Mouse (Mus musculus) embryonic facial prominence, embryonic 10.5 days (tissue): ENCODE measurements around the gene Maml2. TPM values are rescaled to one million over a fixed set of nuclear protein-coding genes. Genes with fewer than 3 reads are reported as not detected.

Experiments used
- DNase-seq: peaks from one replicate; pipeline ENCODE4 v3.0.0-alpha.2; 2017; ENCODE audit warnings: low spot score
- H3K27ac ChIP-seq: fragments of 300-500 bp; sonication (generic); replicated peaks from 2 replicates; pipeline ENCODE4 v1.5.1; 2016; ENCODE audit warnings: mild to moderate bottlenecking
- H3K27me3 ChIP-seq: fragments of 300-500 bp; sonication (generic); replicated peaks from 2 replicates; pipeline ENCODE4 v1.6.1; 2016; ENCODE audit warnings: low read depth, mild to moderate bottlenecking; ENCODE audit not compliant: poor library complexity, severe bottlenecking
- H3K36me3 ChIP-seq: fragments of 300-500 bp; sonication (generic); replicated peaks from 2 replicates; pipeline ENCODE4 v1.6.1; 2016; ENCODE audit warnings: mild to moderate bottlenecking, moderate library complexity
- H3K4me1 ChIP-seq: fragments of 300-500 bp; sonication (generic); 2 replicates; pipeline ENCODE4 v1.6.1; 2016
- H3K4me3 ChIP-seq: fragments of 300-500 bp; sonication (generic); 2 replicates; pipeline ENCODE4 v1.5.1; 2016; ENCODE audit warnings: mild to moderate bottlenecking, moderate library complexity
- H3K9me3 ChIP-seq: fragments of 300-500 bp; sonication (generic); 2 replicates; pipeline ENCODE4 v1.6.1; 2016; ENCODE audit warnings: mild to moderate bottlenecking
- WGBS: fragments of 180-500 bp; shearing (Covaris S2); methylation state at CpG from one replicate; pipeline ENCODE4 v1.1.7; 2016; 5-methylcytosine and 5-hydroxymethylcytosine counted together
- polyA plus RNA-seq: library from polyadenylated mRNA; unstranded; fragments of >200 nt; fragmentation: Nextera tagmentation; extraction: Ambion mirVana; gene quantifications from 2 replicates; pipeline ENCODE4 v1.2.1, GENCODE M21; 2016

Gene Maml2
- polyA plus RNA-seq, 1 experiment from 2014 or later: 8.0 TPM

DNA sequence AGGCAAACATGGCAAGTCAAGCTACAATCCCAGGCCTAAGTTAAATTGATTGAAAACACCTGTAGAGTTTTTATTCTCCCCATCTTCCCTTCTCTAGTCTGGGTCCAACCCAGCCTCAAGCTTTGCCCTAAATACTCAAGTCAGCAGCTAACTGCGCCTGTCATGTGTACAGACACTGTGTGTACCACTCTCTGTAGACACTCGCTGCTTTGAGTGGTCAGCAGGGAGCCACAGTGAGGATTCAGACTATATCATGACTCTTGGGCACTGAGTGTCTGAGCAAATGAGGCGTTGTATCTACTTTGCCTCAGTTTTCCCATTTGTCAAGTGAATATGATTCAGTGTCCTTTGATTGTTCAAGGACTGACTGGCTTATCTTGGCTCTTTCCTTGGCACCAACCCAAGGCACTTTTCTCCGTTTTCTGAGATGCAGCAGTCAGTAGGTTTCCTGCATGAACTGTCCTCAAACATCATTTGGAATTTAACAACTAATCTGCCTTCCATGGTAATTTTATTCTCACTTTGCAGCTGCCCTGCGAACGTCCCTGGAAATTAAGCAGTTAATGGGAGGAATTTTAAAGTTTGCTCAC lies 135.8 kb downstream of the Maml2 start:
- Histone ChIP-seq H3K4me3 (no peak overlapping the region), H3K9me3 (peaks cover 5% of the 10 kb centered on the region; the same call in 1 of the 2 replicates), H3K27ac (no peak overlapping the region), H3K36me3 (no peaks in the 10 kb centered on the region), H3K4me1 (peaks cover 10% of the 10 kb centered on the region), H3K27me3 (no peaks in the 10 kb centered on the region)
- WGBS: 88% methylated on average over 6 of the region's 6 CpGs
- DNase-seq: no peak

DNA sequence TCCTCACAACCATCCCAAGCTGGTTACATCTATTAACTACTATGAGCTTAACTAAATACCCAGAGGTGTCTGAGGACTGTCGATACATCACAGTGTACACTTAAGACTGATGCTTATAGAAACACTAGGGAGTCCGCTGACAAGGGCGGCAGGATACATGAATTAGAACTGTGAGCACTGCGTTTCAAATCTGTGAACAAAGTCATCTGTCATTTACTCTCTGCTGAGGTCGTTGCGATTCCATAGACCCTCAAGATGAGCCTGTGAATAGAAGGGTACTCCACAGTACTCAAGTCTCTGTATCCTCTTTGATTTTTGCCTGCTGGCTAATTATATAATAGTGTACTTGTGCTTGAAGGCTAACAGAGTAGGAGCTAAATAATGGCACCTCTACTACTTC lies 143.2 kb downstream of the Maml2 start:
- Histone ChIP-seq H3K27me3 (no peaks in the 10 kb centered on the region), H3K4me1 (no peaks in the 10 kb centered on the region), H3K4me3 (no peak overlapping the region), H3K27ac (no peak overlapping the region), H3K9me3 (peaks cover 5% of the 10 kb centered on the region; the same call in 1 of the 2 replicates), H3K36me3 (no peaks in the 10 kb centered on the region)
- WGBS: 82% methylated on average over 6 of the region's 6 CpGs
- DNase-seq: no peak

GRCm38 (mm10) chr9:13442012-13442735 lies 144.4 kb downstream of the Maml2 start:
- WGBS: 80% methylated on average over 13 of the region's 13 CpGs
- H3K27ac ChIP-seq: no peak overlapping the region
- no peak for DNase-seq
- no peaks in the 10 kb centered on the region for H3K36me3 ChIP-seq
- no peak overlapping the region for H3K4me3 ChIP-seq
- H3K9me3 ChIP-seq: peaks cover 2% of the 10 kb centered on the region; the same call in 1 of the 2 replicates
- no peaks in the 10 kb centered on the region for H3K27me3 ChIP-seq
- no peaks in the 10 kb centered on the region for H3K4me1 ChIP-seq

- 61% methylated on average over 1 of the region's 1 CpGs for WGBS
- Histone ChIP-seq H3K27me3 (no peaks in the 10 kb centered on the region), H3K9me3 (no peaks in the 10 kb centered on the region), H3K27ac (no peak overlapping the region), H3K4me3 (no peak overlapping the region), H3K4me1 (no peaks in the 10 kb centered on the region), H3K36me3 (no peaks in the 10 kb centered on the region)
- DNase-seq: no peak
Measured at GRCm38 (mm10) chr9:13443484-13444211, 145.9 kb downstream of the Maml2 start.

- no peaks in the 10 kb centered on the region for H3K36me3 ChIP-seq
- no peak overlapping the region for H3K27ac ChIP-seq
- no peak overlapping the region for H3K4me3 ChIP-seq
- peaks cover 6% of the 10 kb centered on the region; the same call in 1 of the 2 replicates for H3K4me1 ChIP-seq
- 95% methylated on average over 1 of the region's 1 CpGs for WGBS
- no peak for DNase-seq
- no peaks in the 10 kb centered on the region for H3K9me3 ChIP-seq
- H3K27me3 ChIP-seq: no peaks in the 10 kb centered on the region
Measured at GRCm38 (mm10) chr9:13446236-13446635, 148.5 kb downstream of the Maml2 start.

DNA sequence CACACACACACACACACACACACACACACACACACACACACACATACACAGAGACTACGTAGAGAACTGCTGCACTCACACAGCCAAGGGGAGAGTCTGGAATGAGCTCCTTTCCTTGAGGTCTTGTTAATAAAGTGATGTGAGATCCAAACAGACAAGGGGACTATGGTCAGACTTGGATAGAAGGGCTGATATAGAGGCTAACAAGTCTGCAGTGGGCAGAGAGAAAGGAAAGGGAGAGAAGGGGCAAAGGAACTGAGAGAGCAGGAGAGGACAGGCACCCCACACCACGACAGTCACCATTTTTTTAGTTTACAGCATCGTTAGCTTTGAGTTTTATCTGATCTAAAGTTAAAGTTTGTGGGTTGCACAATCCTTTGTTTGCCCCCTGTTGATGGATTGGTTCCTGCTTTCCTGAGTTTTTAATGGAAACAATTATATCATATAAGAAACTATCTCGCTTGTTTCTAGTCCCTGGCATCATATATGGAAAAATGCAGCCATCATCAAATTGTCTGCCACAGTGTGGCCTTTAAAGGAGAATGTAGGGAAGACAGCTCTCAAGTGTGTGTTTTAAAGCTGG lies 149.0 kb downstream of the Maml2 start, which contains the start of gene Gm17571:
TSS of gene Gm17571 (minus strand) at position 51 of the 583 bp plus-strand sequence.
- Histone ChIP-seq H3K27me3 (no peaks in the 10 kb centered on the region), H3K36me3 (no peaks in the 10 kb centered on the region)
- WGBS: 84% methylated on average over 4 of the region's 4 CpGs

GRCm38 (mm10) chr9:13448716-13449115 lies 151.0 kb downstream of the Maml2 start:
- H3K9me3 ChIP-seq: no peaks in the 10 kb centered on the region
- 86% methylated on average over 3 of the region's 3 CpGs for WGBS
- no peak overlapping the region for H3K27ac ChIP-seq
- DNase-seq: no peak
- no peaks in the 10 kb centered on the region for H3K36me3 ChIP-seq
- H3K27me3 ChIP-seq: no peaks in the 10 kb centered on the region
- H3K4me1 ChIP-seq: peaks cover 6% of the 10 kb centered on the region; the same call in 1 of the 2 replicates
- no peak overlapping the region for H3K4me3 ChIP-seq

More for the DNA sequence above, 149.0 kb downstream of the Maml2 start, which contains the start of gene Gm17571:
- no peak within 1 kb of the TSS for H3K27ac ChIP-seq
- no peaks in the 10 kb centered on the region for H3K9me3 ChIP-seq
- H3K4me1 ChIP-seq: peaks cover 6% of the 10 kb centered on the region; the same call in 1 of the 2 replicates
- DNase-seq: no peak
- H3K4me3 ChIP-seq: no peak within 1 kb of the TSS

- Histone ChIP-seq H3K27me3 (no peaks in the 10 kb centered on the region), H3K4me1 (peaks cover 13% of the 10 kb centered on the region), H3K27ac (peak overlapping the region; percentile 54), H3K9me3 (no peaks in the 10 kb centered on the region), H3K36me3 (no peaks in the 10 kb centered on the region), H3K4me3 (no peak overlapping the region)
- WGBS: 43% methylated on average over 7 of the region's 7 CpGs
- peak; percentile 30 for DNase-seq
Measured at GRCm38 (mm10) chr9:13454651-13455123, 156.9 kb downstream of the Maml2 start.

GRCm38 (mm10) chr9:13455231-13455630 lies 157.5 kb downstream of the Maml2 start:
- Histone ChIP-seq H3K27me3 (no peaks in the 10 kb centered on the region), H3K4me1 (peaks cover 13% of the 10 kb centered on the region), H3K4me3 (no peak overlapping the region), H3K27ac (peak overlapping the region; percentile 54), H3K9me3 (no peaks in the 10 kb centered on the region), H3K36me3 (no peaks in the 10 kb centered on the region)
- 78% methylated on average over 1 of the region's 1 CpGs for WGBS
- DNase-seq: no peak

DNA sequence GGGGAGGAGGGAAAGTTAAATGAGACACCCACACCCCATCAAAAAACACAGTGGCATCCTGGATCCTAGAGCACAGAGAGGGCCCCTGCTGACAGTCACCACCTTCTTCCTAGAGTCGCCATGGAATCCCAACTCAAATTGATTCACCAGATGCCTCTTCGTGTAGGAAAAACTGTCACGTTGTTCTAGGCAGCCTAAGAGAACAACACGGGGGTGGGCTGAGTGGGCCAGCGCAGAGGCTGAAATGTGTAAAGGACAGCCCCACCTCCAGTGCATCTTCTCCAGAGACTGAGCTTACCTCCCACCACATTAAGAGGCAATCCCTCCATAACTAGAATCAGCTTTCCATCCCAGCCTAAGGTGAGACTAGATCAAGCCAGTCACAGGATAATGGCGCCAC lies 160.0 kb downstream of the Maml2 start:
- H3K36me3 ChIP-seq: no peaks in the 10 kb centered on the region
- no peaks in the 10 kb centered on the region for H3K9me3 ChIP-seq
- H3K27ac ChIP-seq: no peak overlapping the region
- H3K4me3 ChIP-seq: no peak overlapping the region
- 87% methylated on average over 6 of the region's 6 CpGs for WGBS
- DNase-seq: no peak
- peaks cover 13% of the 10 kb centered on the region for H3K4me1 ChIP-seq
- no peaks in the 10 kb centered on the region for H3K27me3 ChIP-seq

DNA sequence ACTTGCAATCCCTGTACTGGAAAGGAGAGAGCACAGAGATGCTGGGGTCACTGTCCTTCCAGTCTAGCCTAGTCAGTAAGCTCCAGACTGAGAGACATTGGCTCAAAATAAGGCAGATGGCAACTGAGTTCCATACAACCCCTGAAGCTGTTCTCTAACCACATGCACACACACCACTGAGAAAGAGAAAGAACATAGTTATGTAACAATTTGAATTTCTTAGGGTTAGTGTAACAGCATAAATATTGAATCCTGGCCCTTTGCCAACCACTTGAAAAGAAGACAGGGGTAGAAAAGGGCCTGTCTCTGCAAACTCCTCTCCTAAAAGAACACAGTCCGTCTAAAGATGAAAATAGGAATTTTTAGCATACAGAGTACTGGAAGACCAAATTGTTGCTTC lies 161.6 kb downstream of the Maml2 start:
- Histone ChIP-seq H3K27ac (no peak overlapping the region), H3K4me3 (no peak overlapping the region), H3K4me1 (peaks cover 9% of the 10 kb centered on the region), H3K9me3 (no peaks in the 10 kb centered on the region), H3K36me3 (no peaks in the 10 kb centered on the region), H3K27me3 (no peaks in the 10 kb centered on the region)
- WGBS: 90% methylated on average over 1 of the region's 1 CpGs
- DNase-seq: no peak

DNA sequence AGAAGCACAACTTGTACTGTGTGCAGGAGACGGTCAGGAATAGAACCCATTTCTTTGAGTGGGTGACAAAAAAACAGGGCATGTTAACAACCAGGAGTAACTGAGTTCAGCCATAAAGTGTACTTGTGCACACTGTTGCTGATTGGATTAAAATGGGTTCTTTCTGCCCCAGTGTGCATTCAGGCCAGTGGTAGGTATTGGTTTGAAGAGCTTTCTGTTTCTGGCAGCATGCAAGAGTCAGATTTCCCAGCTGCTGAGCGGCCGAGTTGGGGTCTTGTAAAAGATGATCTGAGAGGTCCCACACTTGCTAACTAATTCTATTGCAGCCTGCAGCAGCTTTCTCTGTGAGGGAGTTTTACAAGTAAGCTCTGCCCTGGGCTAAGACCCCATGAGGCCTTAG lies 162.3 kb downstream of the Maml2 start:
- H3K4me3 ChIP-seq: no peak overlapping the region
- DNase-seq: no peak
- H3K27me3 ChIP-seq: no peaks in the 10 kb centered on the region
- H3K4me1 ChIP-seq: peaks cover 2% of the 10 kb centered on the region
- WGBS: 87% methylated on average over 3 of the region's 3 CpGs
- H3K36me3 ChIP-seq: no peaks in the 10 kb centered on the region
- H3K27ac ChIP-seq: no peak overlapping the region
- no peaks in the 10 kb centered on the region for H3K9me3 ChIP-seq
